Mouse (Mus musculus): ENCODE data around the gene Ppargc1a.

- TF ChIP-seq CTCF (conservative IDR thresholded peaks at IDR 0.05; ENCODE audit: insufficient read depth, insufficient read length, low read depth, low read length) (no peak), POLR2A (IDR thresholded peaks at IDR 0.05; ENCODE audit: low read depth, low read length) (no peak)
Observed at GRCm38 (mm10) chr5:51552483-51553091, 14.9 kb downstream of the Ppargc1a start.

Measured in kidney, adult 2 months (tissue).